Mouse (Mus musculus) cerebral cortex, adult 2 months (tissue): ENCODE data around the gene Spred3.

Experiments
- WGBS: fragments of 180-500 bp; shearing (Covaris S2); methylation state at CpG from one replicate; pipeline ENCODE4 v1.1.7; 2018; 5-methylcytosine and 5-hydroxymethylcytosine counted together

Gene Spred3

GRCm38 (mm10) chr7:29170066-29170754 lies at the start of gene Spred3, which contains the start of gene Ggn:
TSS of gene Spred3 (minus strand) at chr7:29170411.
TSS of gene Ggn (plus strand) at chr7:29170210.
- under 1% methylated on average over 30 of the region's 30 CpGs for WGBS

DNA sequence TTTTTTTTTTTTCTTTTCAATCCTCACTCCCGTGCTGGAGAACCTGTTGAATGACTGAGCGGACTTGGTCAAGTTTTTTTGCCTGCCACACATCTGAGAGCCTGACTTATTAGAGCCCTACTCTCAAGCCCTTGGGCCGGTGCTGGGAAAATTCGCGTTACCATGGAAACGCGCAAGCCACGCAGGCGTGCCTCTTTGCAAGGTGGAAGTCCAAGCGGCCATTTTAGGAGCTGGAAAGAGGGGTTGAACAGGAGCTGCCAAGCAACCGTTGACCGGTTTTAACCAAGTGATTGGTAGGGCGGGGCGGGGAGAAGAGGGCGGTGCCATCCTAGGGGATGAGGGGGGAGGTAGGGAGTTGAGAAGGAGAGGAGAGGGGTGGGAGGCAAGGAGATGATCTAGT lies 44.6 kb upstream of the Spred3 start:
- 61% methylated on average over 15 of the region's 15 CpGs for WGBS

DNA sequence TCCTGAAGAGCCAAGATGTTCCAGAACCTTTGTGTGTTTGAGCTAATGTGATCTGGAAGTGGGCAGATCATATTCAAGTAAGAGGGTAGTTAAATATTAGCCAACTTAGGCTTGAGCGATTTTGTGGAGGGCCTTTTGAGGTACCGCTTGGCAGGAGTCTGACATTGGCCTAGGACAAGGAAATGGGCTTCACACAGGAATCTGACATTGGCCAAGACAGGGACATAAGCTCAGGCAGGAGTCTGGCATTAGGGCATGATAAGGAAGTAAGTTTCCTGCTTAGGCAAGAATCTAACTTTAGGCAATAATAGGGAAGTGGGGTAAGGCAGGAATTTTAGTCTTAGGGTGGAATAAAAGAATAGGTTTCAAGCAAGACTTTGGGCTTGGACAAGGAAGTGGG lies 44.0 kb upstream of the Spred3 start:
- 82% methylated on average over 2 of the region's 2 CpGs for WGBS

DNA sequence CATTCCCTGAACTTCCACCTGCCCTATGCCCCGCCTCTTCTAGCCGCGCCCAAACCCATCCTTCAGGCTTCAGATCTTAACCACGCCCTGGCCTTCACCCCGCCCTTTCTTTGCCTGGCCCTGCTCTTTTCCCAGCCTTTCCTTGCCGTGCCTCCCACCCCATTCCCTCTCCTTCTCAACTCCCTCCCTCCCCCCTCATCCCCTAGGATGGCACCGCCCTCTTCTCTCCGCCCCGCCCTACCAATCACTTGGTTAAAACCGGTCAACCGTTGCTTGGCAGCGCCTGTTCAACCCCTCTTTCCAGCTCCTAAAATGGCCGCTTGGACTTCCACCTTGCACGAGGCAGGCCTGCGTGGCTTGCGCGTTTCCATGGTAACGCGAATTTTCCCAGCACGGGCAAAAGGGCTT lies 43.5 kb upstream of the Spred3 start, which contains the start of gene Catsperg1:
Catsperg1 (minus strand) TSS at position 361 of the 408 bp plus-strand sequence.
- 8% methylated on average over 20 of the region's 20 CpGs for WGBS

DNA sequence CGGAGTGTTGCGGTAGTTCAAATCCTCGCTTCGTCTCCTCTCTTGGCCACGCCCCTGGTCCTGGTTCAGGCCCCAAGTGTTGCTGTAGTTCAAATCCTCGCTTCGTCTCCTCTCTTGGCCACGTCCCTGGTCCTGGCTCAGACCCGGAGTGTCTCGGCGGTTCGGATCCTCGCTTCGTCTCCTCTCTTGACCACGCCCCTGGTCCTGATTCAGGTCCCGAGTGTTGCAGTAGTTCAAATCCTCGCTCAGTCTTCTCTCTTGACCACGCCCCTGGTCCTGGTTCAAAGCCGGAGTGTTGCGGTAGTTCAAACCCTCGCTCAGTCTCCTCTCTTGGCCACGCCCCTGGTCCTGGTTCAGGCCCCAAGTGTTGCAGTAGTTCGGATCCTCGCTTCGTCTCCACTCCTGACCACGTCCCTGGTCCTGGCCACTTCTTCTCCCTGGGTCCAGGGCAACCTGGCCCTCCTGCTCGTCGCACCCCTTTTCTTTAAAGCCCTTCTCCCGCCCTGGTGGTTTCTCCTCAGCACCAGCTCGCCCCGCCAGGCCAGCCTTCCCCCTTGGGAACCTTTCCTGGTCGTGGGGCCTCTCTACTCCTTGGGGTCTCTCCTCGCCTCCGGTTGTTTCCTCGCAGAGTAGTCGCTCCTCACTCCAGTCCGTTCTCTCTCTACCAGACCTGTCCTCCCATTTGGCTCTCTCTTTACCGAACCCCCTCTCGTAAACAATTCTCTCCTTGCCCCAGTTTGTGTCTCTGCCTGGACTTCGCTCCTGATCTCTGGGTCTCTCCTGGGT lies 42.8 kb upstream of the Spred3 start:
- WGBS, result 30% methylated on average over 40 of the region's 40 CpGs

GRCm38 (mm10) chr7:29212199-29212765 lies 42.1 kb upstream of the Spred3 start:
- 26% methylated on average over 26 of the region's 26 CpGs for WGBS

GRCm38 (mm10) chr7:29211415-29212198 lies 41.4 kb upstream of the Spred3 start:
- 4% methylated on average over 34 of the region's 34 CpGs for WGBS

GRCm38 (mm10) chr7:29211013-29211412 lies 40.8 kb upstream of the Spred3 start:
- 29% methylated on average over 14 of the region's 15 CpGs for WGBS

GRCm38 (mm10) chr7:29202577-29202976 lies 32.4 kb upstream of the Spred3 start:
- WGBS, result 83% methylated on average over 6 of the region's 6 CpGs

DNA sequence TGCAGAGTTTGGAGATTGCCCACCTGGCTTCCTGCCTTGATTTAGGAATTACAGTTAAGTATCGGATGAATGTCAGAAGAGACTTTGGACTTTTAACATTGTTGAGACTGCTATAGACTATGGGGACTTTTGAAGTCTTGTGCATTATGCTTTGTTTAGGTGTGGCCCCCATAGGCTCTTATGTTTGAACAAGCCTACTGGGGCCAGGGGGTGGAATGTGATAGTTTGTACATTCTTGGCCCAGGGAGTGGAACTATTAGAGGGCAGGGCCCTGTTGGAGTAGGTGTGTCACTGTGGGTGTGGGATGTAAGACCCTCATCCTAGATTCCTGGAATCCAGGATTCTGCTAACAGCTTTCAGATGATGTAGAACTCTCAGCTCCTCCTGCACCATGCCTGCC lies 24.0 kb upstream of the Spred3 start:
- WGBS, result 100% methylated on average over 1 of the region's 1 CpGs

DNA sequence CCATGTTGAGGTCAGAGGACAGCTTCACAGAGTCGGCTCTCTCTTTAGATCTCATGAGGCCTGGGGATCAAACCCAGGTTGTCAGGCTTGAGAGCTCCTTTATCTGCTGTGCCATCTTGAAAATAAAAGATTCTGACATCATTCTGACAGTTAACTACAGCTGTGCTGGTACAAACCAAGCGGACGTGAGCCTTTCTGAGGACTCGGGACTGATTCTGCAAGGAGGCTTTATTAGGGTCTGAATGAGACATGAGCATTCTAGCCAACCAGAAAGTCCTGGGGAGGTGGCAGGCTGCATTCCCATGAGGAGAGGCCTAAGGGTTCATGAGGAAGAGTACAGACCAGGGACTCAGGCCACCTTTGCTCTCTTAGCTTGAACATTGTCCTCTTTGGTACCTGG lies 11.1 kb upstream of the Spred3 start:
- 86% methylated on average over 4 of the region's 4 CpGs for WGBS

DNA sequence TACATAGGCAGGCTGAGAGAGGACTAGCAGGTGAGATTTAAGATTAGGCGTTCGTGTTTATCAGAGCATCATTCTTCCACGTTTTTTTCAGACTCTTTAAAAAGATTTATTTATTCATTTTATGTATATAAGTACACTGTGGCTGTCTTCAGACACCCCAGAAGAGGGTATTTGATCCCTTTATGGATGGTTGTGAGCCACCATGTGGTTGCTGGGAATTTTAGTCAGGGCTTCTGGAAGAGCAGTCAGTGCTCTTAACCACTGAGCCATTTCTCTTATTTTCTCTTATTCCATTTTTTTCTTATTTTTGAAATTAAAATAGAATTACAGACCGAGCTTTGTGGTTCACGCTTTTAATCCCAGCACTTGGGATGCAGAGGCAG lies 10.6 kb upstream of the Spred3 start:
- 24% methylated on average over 5 of the region's 5 CpGs for WGBS

DNA sequence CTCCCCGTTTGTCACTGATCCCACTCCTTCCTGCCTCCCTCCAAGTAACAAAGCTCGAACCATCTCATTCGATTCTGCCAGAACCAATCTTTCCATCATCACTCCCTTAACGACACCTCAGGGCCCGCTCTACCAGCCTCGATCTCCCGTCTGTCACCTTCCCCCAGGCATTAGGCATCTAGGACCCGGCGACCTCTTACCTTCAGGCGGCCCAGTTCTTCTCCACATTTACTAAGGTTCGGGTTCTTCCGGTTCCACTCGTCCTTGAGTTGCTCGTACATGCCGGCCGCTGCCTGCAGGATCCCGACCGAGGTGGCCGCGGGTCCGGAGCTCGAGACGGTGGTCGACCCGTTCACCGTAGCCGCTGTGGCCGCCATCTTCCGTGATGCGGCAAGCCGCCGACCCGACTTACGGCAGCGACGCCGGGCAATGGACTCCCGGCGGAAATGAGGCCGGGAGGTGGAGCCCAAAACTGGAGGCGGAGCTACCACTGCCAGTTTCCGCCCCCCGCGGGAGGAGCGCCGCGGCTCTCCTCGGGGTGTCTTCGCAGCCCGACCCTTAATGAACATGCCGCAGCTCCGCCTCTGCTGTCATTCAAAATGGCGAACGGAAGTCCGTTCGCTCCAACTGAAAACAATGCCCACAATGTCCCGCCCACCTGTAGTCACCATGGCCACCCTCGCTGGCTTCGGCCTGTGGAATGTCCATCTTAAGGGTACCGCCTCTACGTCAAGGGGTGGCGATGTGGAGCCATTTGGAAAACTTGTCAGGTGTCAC lies 10.1 kb upstream of the Spred3 start, which contains the start of gene Psmd8:
Psmd8 (minus strand) TSS at position 625 of the 777 bp plus-strand sequence.
- under 1% methylated on average over 62 of the region's 62 CpGs for WGBS

- WGBS, result 28% methylated on average over 7 of the region's 7 CpGs
These were observed 9.1 kb upstream of the Spred3 start for GRCm38 (mm10) chr7:29179323-29179722.

DNA sequence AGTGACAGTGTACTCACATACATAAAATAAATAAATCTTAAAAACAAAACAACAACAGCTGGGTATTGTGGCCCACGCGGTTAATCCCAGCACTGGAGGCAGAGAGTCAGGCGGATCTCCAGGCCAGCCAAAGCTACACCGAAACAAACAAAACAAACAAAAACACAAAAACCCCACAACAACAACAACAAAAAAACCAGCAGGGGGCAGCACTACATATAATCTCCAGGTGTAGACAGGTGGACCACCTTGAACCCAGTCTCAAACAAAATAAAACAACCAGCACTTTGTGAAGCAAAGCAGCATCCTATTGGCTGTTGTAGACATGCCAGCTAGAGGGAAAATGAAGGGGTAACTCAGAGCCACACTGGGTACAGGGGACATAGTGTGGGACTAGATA lies 7.9 kb upstream of the Spred3 start:
- WGBS, result 78% methylated on average over 4 of the region's 4 CpGs

DNA sequence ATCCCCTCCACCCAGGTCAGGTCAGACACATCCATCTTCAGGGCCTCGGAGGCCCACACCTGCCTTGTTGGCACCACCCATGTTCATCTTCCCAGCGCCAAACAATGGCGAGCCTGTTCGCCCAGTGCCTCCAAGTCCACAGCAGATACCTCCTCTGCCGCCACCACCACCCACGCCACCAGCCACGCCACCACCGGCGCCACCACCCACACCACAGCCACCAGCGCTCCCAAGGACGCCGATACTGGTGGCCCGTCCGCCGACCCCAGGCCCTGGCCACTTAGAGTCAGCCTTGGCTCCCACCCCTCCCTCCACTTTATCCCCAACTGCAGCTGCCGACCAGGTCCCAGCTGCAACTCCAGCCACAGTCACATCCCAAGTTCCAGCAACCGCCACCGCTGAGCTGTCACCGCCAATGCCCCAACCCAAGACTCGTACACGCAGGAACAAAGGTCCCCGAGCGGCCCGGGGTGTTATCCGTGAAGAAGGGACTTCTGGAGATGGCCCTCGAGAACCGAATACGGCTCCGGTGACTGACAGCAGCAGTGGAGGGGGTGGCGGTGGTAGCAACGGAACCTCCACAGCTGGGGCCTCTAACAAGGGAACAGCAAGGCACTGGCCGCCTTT lies 2.3 kb upstream of the Spred3 start:
- 61% methylated on average over 32 of the region's 32 CpGs for WGBS

DNA sequence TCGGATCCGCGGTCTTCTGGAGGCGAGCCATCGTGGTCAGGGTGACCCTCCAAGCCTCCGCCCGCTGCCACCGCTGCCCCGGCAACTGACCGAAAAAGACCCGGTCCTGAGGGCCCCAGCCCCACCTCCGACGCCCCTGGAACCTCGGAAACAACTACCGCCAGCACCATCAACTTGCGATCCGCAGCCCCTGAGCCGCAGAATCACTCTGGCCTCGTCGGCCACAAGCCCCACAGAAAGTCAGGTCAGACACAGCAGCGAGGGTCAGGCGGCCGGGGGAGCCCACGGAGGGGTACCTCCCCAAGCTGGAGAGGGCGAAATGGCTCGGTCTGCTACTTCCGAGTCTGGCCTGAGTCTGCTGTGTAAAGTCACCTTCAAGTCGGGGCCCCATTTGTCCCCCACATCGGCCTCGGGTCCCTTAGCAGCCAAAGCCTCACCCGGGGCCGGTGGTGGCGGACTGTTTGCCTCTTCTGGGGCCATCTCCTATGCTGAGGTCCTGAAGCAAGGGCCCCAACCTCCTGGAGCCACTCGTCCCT lies 1.4 kb upstream of the Spred3 start:
- 13% methylated on average over 34 of the region's 34 CpGs for WGBS

- WGBS, result 2% methylated on average over 42 of the region's 43 CpGs
These were observed 747 bp upstream of the Spred3 start for GRCm38 (mm10) chr7:29170755-29171561.
